8 mouse cellular contexts compared by ENCODE assay signal in genomic region chr16:62940388-62941003, GRCm38 (mm10).
A peak's percentile ranks its signal among the peaks of the same experiment; 100 is the strongest.
DNase-seq lines count a peak whose midpoint lies in the region; ATAC-seq and TF ChIP-seq lines count a peak whose summit lies in the region.

No protein-coding gene starts in this region.

- H3K4me3 ChIP-seq in forebrain, postnatal 0 days (ENCODE audit: low read depth, low read length): no peak overlapping the region
- no peak overlapping the region for H3K4me3 ChIP-seq in hindbrain, embryonic 14.5 days (replicated peaks; ENCODE audit: low read length)

- ATAC-seq in forebrain, postnatal 0 days: peak; percentile 86
- ATAC-seq in hindbrain, embryonic 14.5 days (ENCODE audit: low FRiP score): peak; percentile 84

- H3K4me2 ChIP-seq in forebrain, postnatal 0 days (ENCODE audit: low read depth): peak overlapping the region; percentile 18; the same call in 1 of the 2 replicates
- H3K4me2 ChIP-seq in hindbrain, embryonic 14.5 days (replicated peaks): peak overlapping the region; percentile 35

- no peaks in the 10 kb centered on the region for H3K27me3 ChIP-seq in forebrain, postnatal 0 days (ENCODE audit: insufficient read depth, low read length)
- no peaks in the 10 kb centered on the region for H3K27me3 ChIP-seq in hindbrain, embryonic 14.5 days (ENCODE audit: control insufficient read depth, insufficient read depth, low read length)

- H3K36me3 ChIP-seq in forebrain, postnatal 0 days (ENCODE audit: insufficient read depth): no peaks in the 10 kb centered on the region
- no peaks in the 10 kb centered on the region for H3K36me3 ChIP-seq in hindbrain, embryonic 14.5 days (replicated peaks; ENCODE audit: control insufficient read depth, insufficient read depth)

- peak; percentile 96 for TF ChIP-seq CTCF in forebrain, postnatal 0 days (IDR thresholded peaks at IDR 0.05; ENCODE audit: low read depth)

- H3K9me3 ChIP-seq in forebrain, postnatal 0 days (ENCODE audit: low read length): no peaks in the 10 kb centered on the region
- H3K9me3 ChIP-seq in hindbrain, embryonic 14.5 days (ENCODE audit: control insufficient read depth, low read length): no peaks in the 10 kb centered on the region

- no peak overlapping the region for H3K27ac ChIP-seq in forebrain, postnatal 0 days (ENCODE audit: low read depth, low read length)
- no peak overlapping the region for H3K27ac ChIP-seq in hindbrain, embryonic 14.5 days

- peak; percentile 80 for DNase-seq in MN1 (ENCODE audit: low spot score)
- peak; percentile 63 to 80 for DNase-seq in cerebellum, adult 18-20 months
- DNase-seq in forebrain, postnatal 0 days: peak; percentile 92
- peak; percentile 96 for DNase-seq in hindbrain, embryonic 14.5 days (ENCODE audit: low spot score)
- DNase-seq in layer of hippocampus, postnatal 14 days (ENCODE audit: low spot score in 2 of 2): peak; percentile 51 to 73
- peak; percentile 78 for DNase-seq in lung, postnatal 14 days
- peak; percentile 30 for DNase-seq in retina, adult 2 months (ENCODE audit: low read depth, low spot score)
- peak; percentile 16 to 20 for DNase-seq in urinary bladder, adult 18-20 months (ENCODE audit: low spot score in 2 of 2)

- no peaks in the 10 kb centered on the region; the same call in 1 of the 2 replicates for H3K4me1 ChIP-seq in forebrain, postnatal 0 days (ENCODE audit: insufficient read depth)
- peaks cover 13% of the 10 kb centered on the region for H3K4me1 ChIP-seq in hindbrain, embryonic 14.5 days (replicated peaks; ENCODE audit: control insufficient read depth, insufficient read depth, low read length)

- no peak overlapping the region for H3K9ac ChIP-seq in forebrain, postnatal 0 days
- 0 out of 2 replicates have a peak overlapping the region, but pooled peaks have one; percentile 21 for H3K9ac ChIP-seq in hindbrain, embryonic 14.5 days

- 17% methylated on average over 16 of the region's 16 CpGs for WGBS in forebrain, postnatal 0 days
- 17% methylated on average over 16 of the region's 16 CpGs for WGBS in hindbrain, embryonic 14.5 days

Comparison
In these comparisons a context has a peak if more than half of its experiments do, and no peak if none do; other contexts are left out.
1. DNase-seq: peak in every context shown above with its lines; median percentile 96 in hindbrain, embryonic 14.5 days; 92 in forebrain, postnatal 0 days; 80 in MN1; 78 in lung, postnatal 14 days; 72 in cerebellum, adult 18-20 months; 62 in layer of hippocampus, postnatal 14 days; 30 in retina, adult 2 months; 18 in urinary bladder, adult 18-20 months.